ENCODE assay signal across 11 mouse cellular contexts in genomic region chr5:136464849-136465248, GRCm38 (mm10).
DNase-seq lines count a peak whose midpoint lies in the region; ATAC-seq and TF ChIP-seq lines count a peak whose summit lies in the region.
"Had no signal": no experiment of that assay in that cellular context is flagged by ENCODE, and none has a peak within 500 bp of the region (broad histone marks: within the 10 kb centered on the region; RNA-seq: fewer than 3 reads in every experiment).

No protein-coding gene starts in this region.

- no peaks in the 10 kb centered on the region for H3K27me3 ChIP-seq in heart, embryonic 13.5 days (replicated peaks)
- no peaks in the 10 kb centered on the region for H3K27me3 ChIP-seq in liver, embryonic 12.5 days (replicated peaks)
- H3K27me3 ChIP-seq: embryonic facial prominence, embryonic 15.5 days; Patski had no signal

- peaks cover 94% of the 10 kb centered on the region for H3K4me1 ChIP-seq in heart, embryonic 13.5 days
- H3K4me1 ChIP-seq in liver, embryonic 12.5 days, result peaks cover 54% of the 10 kb centered on the region
- peaks cover 13% of the 10 kb centered on the region for H3K4me1 ChIP-seq in bone marrow, adult 2 months (ENCODE audit: control insufficient read depth, insufficient read depth, low read length)

- TF ChIP-seq POLR2A in bone marrow, adult 2 months (IDR thresholded peaks at IDR 0.05; ENCODE audit: borderline replicate concordance, control insufficient read depth, low read depth, low read length), result no peak

- no peak overlapping the region for H3K4me2 ChIP-seq in heart, embryonic 13.5 days
- no peak overlapping the region for H3K4me2 ChIP-seq in liver, embryonic 12.5 days
- H3K4me2 ChIP-seq: embryonic facial prominence, embryonic 15.5 days had no signal

- H3K4me3 ChIP-seq in heart, embryonic 13.5 days, result no peak overlapping the region
- H3K4me3 ChIP-seq in liver, embryonic 12.5 days, result no peak overlapping the region
- H3K4me3 ChIP-seq in bone marrow, adult 2 months (replicated peaks; ENCODE audit: control insufficient read depth, low read depth, low read length), result no peak overlapping the region
- H3K4me3 ChIP-seq in macrophage (ENCODE audit: inconsistent target), result no peak overlapping the region
- H3K4me3 ChIP-seq: embryonic facial prominence, embryonic 15.5 days had no signal

- no peak for TF ChIP-seq CTCF in bone marrow, adult 2 months (IDR thresholded peaks at IDR 0.05; ENCODE audit: control insufficient read depth, insufficient read depth, low read length)

- H3K9me3 ChIP-seq in heart, embryonic 13.5 days, result no peaks in the 10 kb centered on the region
- H3K9me3 ChIP-seq in liver, embryonic 12.5 days (replicated peaks), result no peaks in the 10 kb centered on the region
- H3K9me3 ChIP-seq: embryonic facial prominence, embryonic 15.5 days had no signal

- H3K36me3 ChIP-seq in heart, embryonic 13.5 days, result 0 out of 2 replicates have a peak, but pooled peaks cover 3% of the 10 kb centered on the region
- H3K36me3 ChIP-seq in liver, embryonic 12.5 days, result 0 out of 2 replicates have a peak, but pooled peaks cover 3% of the 10 kb centered on the region
- H3K36me3 ChIP-seq in macrophage (ENCODE audit: inconsistent target), result no peaks in the 10 kb centered on the region
- H3K36me3 ChIP-seq: embryonic facial prominence, embryonic 15.5 days had no signal

- intact Hi-C loops in gastrocnemius, postnatal 14 days (cut with DNase I; ENCODE audit: low total_unique reads), result no loop called here

- ATAC-seq in heart, embryonic 13.5 days (ENCODE audit: extremely low read depth, insufficient number of reproducible peaks, low FRiP score, low TSS enrichment), result no peak
- no peak for ATAC-seq in liver, embryonic 12.5 days

- peak overlapping the region; percentile 85 for H3K27ac ChIP-seq in heart, embryonic 13.5 days (replicated peaks)
- 0 out of 2 replicates have a peak overlapping the region, but pooled peaks have one; percentile 21 for H3K27ac ChIP-seq in liver, embryonic 12.5 days
- peak overlapping the region; percentile 1; the same call in 1 of the 2 replicates for H3K27ac ChIP-seq in bone marrow, adult 2 months (ENCODE audit: control insufficient read depth, insufficient read depth, low read depth, low read length, poor library complexity)
- H3K27ac ChIP-seq in macrophage, result peak overlapping the region; percentile 95

- DNase-seq in heart, postnatal 4 days, result no peak
- DNase-seq in liver, result no peak
- DNase-seq in gastrocnemius, postnatal 14 days, result no peak
- no peak for DNase-seq in spleen, postnatal 36 days (ENCODE audit: low spot score in 2 of 2)
- DNase-seq: cerebellum, adult 8-10 months had no signal

- WGBS in heart, embryonic 13.5 days, result 58% methylated on average over 3 of the region's 3 CpGs
- 70% methylated on average over 3 of the region's 3 CpGs for WGBS in liver, embryonic 12.5 days (ENCODE audit: insufficient replicate concordance)
- 82% methylated on average over 3 of the region's 3 CpGs for WGBS in bone marrow, adult 2 months
- 85% methylated on average over 3 of the region's 3 CpGs for WGBS in macrophage (ENCODE audit: missing documents)

- peak overlapping the region; percentile 71; the same call in 1 of the 2 replicates for H3K9ac ChIP-seq in heart, embryonic 13.5 days
- no peak overlapping the region for H3K9ac ChIP-seq in liver, embryonic 12.5 days
- H3K9ac ChIP-seq: embryonic facial prominence, embryonic 15.5 days had no signal

- peaks cover 72% of the 10 kb centered on the region for H3K79me2 ChIP-seq in macrophage (ENCODE audit: inconsistent target)

Comparison
In these comparisons a context has a peak if more than half of its experiments do, and no peak if none do; other contexts are left out.
1. H3K27ac ChIP-seq: peak in every context shown above with its lines; median percentile 95 in macrophage; 85 in heart, embryonic 13.5 days; 21 in liver, embryonic 12.5 days; 1 in bone marrow, adult 2 months.